Mouse (Mus musculus): ENCODE results near the gene Nrp1.

DNA sequence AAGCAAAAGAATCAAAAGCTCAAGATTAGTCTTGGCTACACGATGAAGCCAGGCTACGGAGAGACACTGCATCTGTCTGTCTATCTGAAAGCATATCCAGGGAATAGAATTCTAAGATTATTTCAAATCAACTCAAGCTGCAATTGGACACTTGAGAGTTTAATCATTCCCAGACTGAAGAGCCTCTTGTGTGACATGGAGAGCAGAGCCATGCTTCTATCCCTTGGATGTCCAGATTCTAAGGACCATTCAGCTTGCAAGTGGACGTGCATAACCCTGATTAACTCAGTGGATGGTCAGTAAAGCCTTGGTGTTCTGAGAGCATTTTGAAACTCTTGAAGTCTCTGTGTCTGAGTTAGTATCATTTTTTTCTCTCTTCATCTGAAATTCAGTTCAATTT lies 95.6 kb downstream of the Nrp1 start:
- TF ChIP-seq CTCF (IDR thresholded peaks at IDR 0.05; ENCODE audit: low read depth, low read length) = no peak
- no peak for TF ChIP-seq POLR2A (IDR thresholded peaks at IDR 0.05; ENCODE audit: borderline replicate concordance, low read depth, low read length)
